Mouse (Mus musculus) heart, embryonic 13.5 days (tissue): ENCODE data around the gene Gm49383. TPM values are rescaled to one million over a fixed set of nuclear protein-coding genes. Genes with fewer than 3 reads are reported as not detected.

Experiments used
- ATAC-seq: fragments of 200-750 bp; cut with Nextera tagmentation; 2 replicates; pipeline ENCODE4 v1.8.0; 2017; ENCODE audit warnings: moderate TSS enrichment; ENCODE audit not compliant: insufficient number of reproducible peaks, low FRiP score, low TSS enrichment; ENCODE audit errors: extremely low read depth
- H3K27ac ChIP-seq: fragments of 300-500 bp; sonication (generic); replicated peaks from 2 replicates; pipeline ENCODE4 v1.5.1; 2015; ENCODE audit warnings: moderate library complexity, mild to moderate bottlenecking, inconsistent platforms
- H3K27me3 ChIP-seq: fragments of 300-500 bp; sonication (generic); replicated peaks from 2 replicates; pipeline ENCODE4 v1.6.1; 2015; ENCODE audit warnings: mild to moderate bottlenecking, inconsistent platforms
- H3K36me3 ChIP-seq: fragments of 300-500 bp; sonication (generic); 2 replicates; pipeline ENCODE4 v1.6.1; 2015; ENCODE audit warnings: mild to moderate bottlenecking, inconsistent platforms
- H3K4me1 ChIP-seq: fragments of 300-500 bp; sonication (generic); 2 replicates; pipeline ENCODE4 v1.6.1; 2015; ENCODE audit warnings: inconsistent platforms
- H3K4me2 ChIP-seq: fragments of 300-500 bp; sonication (generic); 2 replicates; pipeline ENCODE4 v1.6.1; 2015; ENCODE audit warnings: inconsistent platforms, mild to moderate bottlenecking, moderate library complexity
- H3K4me3 ChIP-seq: fragments of 300-500 bp; sonication (generic); 2 replicates; pipeline ENCODE4 v1.5.1; 2015; ENCODE audit warnings: moderate library complexity, mild to moderate bottlenecking, inconsistent platforms
- H3K9ac ChIP-seq: fragments of 300-500 bp; sonication (generic); 2 replicates; pipeline ENCODE4 v1.6.1; 2015; ENCODE audit warnings: inconsistent platforms, mild to moderate bottlenecking, moderate library complexity
- H3K9me3 ChIP-seq: fragments of 300-500 bp; sonication (generic); 2 replicates; pipeline ENCODE4 v1.6.1; 2016; ENCODE audit warnings: inconsistent platforms
- WGBS: fragments of 180-500 bp; shearing (Covaris S2); methylation state at CpG from one replicate; pipeline ENCODE4 v1.1.7; 2015; ENCODE audit warnings: mixed read lengths; 5-methylcytosine and 5-hydroxymethylcytosine counted together
- polyA plus RNA-seq: library from polyadenylated mRNA; unstranded; fragments of >200 nt; fragmentation: Nextera tagmentation; extraction: Ambion mirVana; gene quantifications from 2 replicates; pipeline ENCODE4 v1.2.1, GENCODE M21; 2015

Gene Gm49383
- polyA plus RNA-seq, 1 experiment from 2014 or later, result 19.0 TPM

DNA sequence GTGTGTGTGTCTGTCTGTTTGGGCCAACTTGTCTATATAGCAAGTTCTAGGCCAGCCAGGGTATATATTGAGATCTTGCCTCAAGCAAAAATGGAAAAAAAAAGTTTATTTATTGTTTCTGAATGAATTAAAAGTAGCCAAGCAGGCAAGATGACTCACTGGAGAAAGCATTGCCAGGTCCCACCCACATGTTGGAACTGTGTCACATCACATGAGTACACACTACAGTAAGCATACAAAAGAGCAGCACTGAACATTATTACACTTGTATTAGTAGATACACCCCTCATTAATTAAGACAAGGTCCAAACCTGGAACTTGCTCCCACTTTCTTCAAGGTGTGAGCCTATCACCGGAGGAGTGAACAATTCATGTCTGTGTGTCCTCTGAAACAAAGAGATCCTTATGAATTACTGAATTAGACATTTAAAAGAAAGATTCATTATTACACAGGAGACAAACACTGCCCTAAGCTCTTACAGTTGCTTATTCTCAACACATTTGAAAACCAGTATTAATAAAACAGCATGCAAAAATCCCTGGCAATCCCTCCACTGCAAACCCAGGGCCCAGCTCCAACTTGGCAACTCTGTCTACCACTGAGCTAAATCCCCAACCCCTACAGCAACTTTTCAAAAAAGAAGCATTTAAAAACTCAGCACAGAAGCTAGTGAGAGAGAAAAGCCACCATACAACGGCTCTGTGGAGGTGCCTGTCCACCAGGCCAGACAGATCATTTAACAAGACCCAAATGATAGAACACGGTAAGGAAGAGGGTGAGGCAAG, 18.3 kb upstream of the Gm49383 start:
- no peak for ATAC-seq

DNA sequence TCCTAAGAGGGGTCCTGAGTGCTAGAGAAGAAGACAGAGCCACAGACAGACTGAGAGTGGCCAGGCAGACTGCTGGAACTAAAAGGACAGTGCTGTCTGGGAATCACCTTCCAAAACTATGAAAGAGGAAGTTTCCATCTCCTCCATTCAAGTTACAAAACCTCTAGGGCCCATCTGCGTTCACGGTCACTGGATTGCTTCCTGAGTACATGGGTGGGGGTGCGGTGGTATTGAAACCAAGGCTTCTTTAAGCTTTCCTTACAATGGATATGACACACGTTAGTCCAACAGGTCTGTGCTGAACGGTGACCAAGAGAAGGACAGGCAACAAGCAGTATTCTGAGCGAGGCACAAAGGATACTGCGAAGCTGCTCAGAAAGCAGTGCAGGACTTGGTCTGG, 17.5 kb upstream of the Gm49383 start:
- 91% methylated on average over 7 of the region's 7 CpGs for WGBS
- peaks cover 94% of the 10 kb centered on the region for H3K36me3 ChIP-seq
- no peak overlapping the region for H3K4me2 ChIP-seq
- H3K9me3 ChIP-seq, result no peaks in the 10 kb centered on the region
- H3K27ac ChIP-seq, result no peak overlapping the region
- no peak for ATAC-seq
- no peak overlapping the region for H3K9ac ChIP-seq
- no peak overlapping the region for H3K4me3 ChIP-seq
- H3K4me1 ChIP-seq, result no peaks in the 10 kb centered on the region
- no peaks in the 10 kb centered on the region for H3K27me3 ChIP-seq

More for the DNA sequence above, 18.3 kb upstream of the Gm49383 start:
- Histone ChIP-seq H3K4me3 (no peak overlapping the region), H3K4me2 (no peak overlapping the region), H3K36me3 (peaks cover 93% of the 10 kb centered on the region), H3K4me1 (no peaks in the 10 kb centered on the region), H3K9me3 (no peaks in the 10 kb centered on the region), H3K27ac (no peak overlapping the region), H3K9ac (no peak overlapping the region), H3K27me3 (no peaks in the 10 kb centered on the region)
- WGBS, result 86% methylated on average over 3 of the region's 3 CpGs

GRCm38 (mm10) chr12:69213186-69213777, 16.4 kb upstream of the Gm49383 start:
- H3K36me3 ChIP-seq, result peaks cover 92% of the 10 kb centered on the region

GRCm38 (mm10) chr12:69211057-69211456, 14.2 kb upstream of the Gm49383 start:
- Histone ChIP-seq H3K4me3 (no peak overlapping the region), H3K27me3 (no peaks in the 10 kb centered on the region), H3K4me1 (no peaks in the 10 kb centered on the region), H3K9ac (no peak overlapping the region), H3K9me3 (no peaks in the 10 kb centered on the region), H3K36me3 (peaks cover 92% of the 10 kb centered on the region), H3K4me2 (no peak overlapping the region), H3K27ac (0 out of 2 replicates have a peak overlapping the region, but pooled peaks have one; percentile 10)
- 51% methylated on average over 5 of the region's 5 CpGs for WGBS
- ATAC-seq, result no peak

More at GRCm38 (mm10) chr12:69213186-69213777, 16.4 kb upstream of the Gm49383 start:
- no peak for ATAC-seq
- Histone ChIP-seq H3K4me1 (no peaks in the 10 kb centered on the region), H3K27me3 (no peaks in the 10 kb centered on the region), H3K27ac (no peak overlapping the region), H3K9me3 (no peaks in the 10 kb centered on the region), H3K4me2 (no peak overlapping the region), H3K9ac (no peak overlapping the region), H3K4me3 (no peak overlapping the region)
- 87% methylated on average over 13 of the region's 13 CpGs for whole genome bisulfite sequencing

DNA sequence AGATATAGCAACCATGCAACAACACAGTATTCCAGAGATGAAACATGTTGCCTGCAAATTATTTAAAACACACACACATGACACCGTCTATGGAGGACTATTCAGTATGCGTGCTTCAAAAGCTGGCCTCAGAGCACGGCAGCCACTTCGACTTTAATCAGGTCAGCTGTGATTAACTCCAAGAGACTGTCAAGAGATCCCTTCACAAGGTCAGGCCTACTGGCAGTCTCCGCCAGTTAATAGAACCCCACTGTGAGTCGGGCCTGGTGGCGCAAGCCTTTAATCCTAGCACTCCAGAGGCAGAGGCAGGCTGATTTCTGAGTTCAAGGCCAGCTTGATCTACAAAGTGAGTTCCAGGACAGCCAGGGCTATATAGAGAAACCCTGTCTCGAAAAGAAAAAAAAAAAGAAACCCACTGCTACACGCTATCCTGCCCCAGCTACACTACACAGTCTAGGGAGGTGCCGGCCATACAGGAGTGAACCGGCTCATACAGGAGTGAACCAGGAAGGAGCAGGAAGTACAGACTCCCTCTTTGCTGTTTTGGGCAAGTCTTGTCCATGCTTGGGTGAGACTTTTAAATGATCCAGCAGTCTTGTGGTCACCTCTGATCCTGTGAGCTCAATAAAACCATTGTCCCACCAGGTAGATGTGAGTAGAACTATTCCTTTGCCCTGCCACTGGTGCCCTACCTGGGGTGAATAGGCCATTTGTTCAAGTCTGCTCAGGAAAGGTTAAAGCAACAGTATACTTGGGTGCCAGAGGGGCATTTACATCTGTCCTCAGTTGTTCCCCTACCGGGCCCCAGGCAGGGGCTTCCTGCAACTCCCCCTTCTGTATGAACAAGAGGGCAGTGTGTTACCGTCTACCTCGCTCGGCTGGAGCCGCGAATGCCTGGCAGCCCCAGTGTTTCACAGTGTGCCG, 13.4 kb upstream of the Gm49383 start:
- 0 out of 2 replicates have a peak overlapping the region, but pooled peaks have one; percentile 13 for H3K27ac ChIP-seq
- no peak for ATAC-seq
- H3K27me3 ChIP-seq, result no peaks in the 10 kb centered on the region
- WGBS, result 81% methylated on average over 18 of the region's 18 CpGs
- no peak overlapping the region for H3K4me3 ChIP-seq
- H3K36me3 ChIP-seq, result peaks cover 88% of the 10 kb centered on the region
- H3K9ac ChIP-seq, result no peak overlapping the region
- no peak overlapping the region for H3K4me2 ChIP-seq
- no peaks in the 10 kb centered on the region for H3K4me1 ChIP-seq
- no peaks in the 10 kb centered on the region for H3K9me3 ChIP-seq

- no peak overlapping the region for H3K9ac ChIP-seq
- no peak overlapping the region for H3K4me2 ChIP-seq
- WGBS, result 90% methylated on average over 2 of the region's 2 CpGs
These were observed 11.6 kb upstream of the Gm49383 start for GRCm38 (mm10) chr12:69208520-69208919.

DNA sequence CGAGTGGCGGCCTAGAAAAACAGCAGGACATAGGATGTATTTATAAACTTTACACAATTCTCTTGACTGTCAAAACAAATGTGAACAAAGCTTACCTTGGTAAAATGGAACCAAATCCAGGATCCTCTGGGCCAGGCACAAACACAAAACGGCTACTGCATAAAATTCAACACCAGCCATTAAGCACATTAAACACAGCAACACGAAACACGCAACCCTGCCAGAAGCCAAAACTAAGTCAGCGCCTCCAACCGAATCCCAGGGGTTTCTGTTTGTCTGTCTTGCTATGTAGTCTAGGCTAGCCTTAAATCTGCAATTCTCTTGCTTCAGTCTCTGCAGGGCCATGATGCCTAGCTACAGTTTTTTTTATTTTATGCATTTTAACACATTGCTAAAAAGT, 11.0 kb upstream of the Gm49383 start:
- 96% methylated on average over 7 of the region's 7 CpGs for WGBS
- H3K9me3 ChIP-seq, result no peaks in the 10 kb centered on the region
- H3K27ac ChIP-seq, result no peak overlapping the region
- no peaks in the 10 kb centered on the region for H3K27me3 ChIP-seq
- H3K4me3 ChIP-seq, result no peak overlapping the region
- H3K36me3 ChIP-seq, result peaks cover 77% of the 10 kb centered on the region
- no peak overlapping the region for H3K9ac ChIP-seq
- H3K4me1 ChIP-seq, result no peaks in the 10 kb centered on the region
- H3K4me2 ChIP-seq, result no peak overlapping the region
- no peak for ATAC-seq

More at GRCm38 (mm10) chr12:69208520-69208919, 11.6 kb upstream of the Gm49383 start:
- no peaks in the 10 kb centered on the region for H3K27me3 ChIP-seq
- H3K36me3 ChIP-seq, result peaks cover 78% of the 10 kb centered on the region
- no peak overlapping the region for H3K4me3 ChIP-seq
- ATAC-seq, result no peak
- no peaks in the 10 kb centered on the region for H3K9me3 ChIP-seq
- H3K4me1 ChIP-seq, result no peaks in the 10 kb centered on the region
- H3K27ac ChIP-seq, result no peak overlapping the region

DNA sequence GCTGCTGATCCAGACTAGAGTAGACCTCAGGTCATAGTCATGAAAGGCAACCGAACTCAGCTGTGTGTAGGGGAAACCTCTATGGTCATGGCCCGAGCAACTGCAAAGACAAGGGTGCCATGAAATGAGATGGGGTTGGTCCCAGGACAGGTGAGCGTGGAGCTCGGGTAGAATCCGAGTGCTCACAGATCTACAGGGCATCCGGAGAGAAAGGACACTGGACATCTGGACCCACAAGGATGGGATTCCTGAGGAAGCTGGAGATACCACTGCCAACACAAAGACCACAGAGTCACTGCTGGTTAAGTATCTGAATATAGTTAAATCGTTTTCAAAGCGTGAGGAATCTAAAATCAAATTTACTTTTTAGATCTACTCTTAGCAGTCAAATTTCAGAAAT, 10.5 kb upstream of the Gm49383 start:
- peaks cover 77% of the 10 kb centered on the region for H3K36me3 ChIP-seq
- no peak overlapping the region for H3K27ac ChIP-seq
- WGBS, result 87% methylated on average over 8 of the region's 8 CpGs

GRCm38 (mm10) chr12:69204052-69204833, 7.3 kb upstream of the Gm49383 start, which contains the start of gene Gm49384:
TSS of gene Gm49384 (minus strand) at chr12:69204267.
- 85% methylated on average over 16 of the region's 16 CpGs for WGBS
- Histone ChIP-seq H3K27ac (no peak within 1 kb of the TSS), H3K9ac (no peak within 1 kb of the TSS), H3K36me3 (peaks cover 77% of the 10 kb centered on the region), H3K27me3 (no peaks in the 10 kb centered on the region), H3K4me3 (no peak within 1 kb of the TSS), H3K4me1 (peaks cover 5% of the 10 kb centered on the region), H3K4me2 (no peak within 1 kb of the TSS), H3K9me3 (no peaks in the 10 kb centered on the region)
- no peak for ATAC-seq

More for the DNA sequence above, 10.5 kb upstream of the Gm49383 start:
- Histone ChIP-seq H3K9ac (no peak overlapping the region), H3K9me3 (no peaks in the 10 kb centered on the region), H3K4me3 (no peak overlapping the region), H3K4me2 (no peak overlapping the region), H3K4me1 (no peaks in the 10 kb centered on the region), H3K27me3 (no peaks in the 10 kb centered on the region)
- no peak for ATAC-seq

DNA sequence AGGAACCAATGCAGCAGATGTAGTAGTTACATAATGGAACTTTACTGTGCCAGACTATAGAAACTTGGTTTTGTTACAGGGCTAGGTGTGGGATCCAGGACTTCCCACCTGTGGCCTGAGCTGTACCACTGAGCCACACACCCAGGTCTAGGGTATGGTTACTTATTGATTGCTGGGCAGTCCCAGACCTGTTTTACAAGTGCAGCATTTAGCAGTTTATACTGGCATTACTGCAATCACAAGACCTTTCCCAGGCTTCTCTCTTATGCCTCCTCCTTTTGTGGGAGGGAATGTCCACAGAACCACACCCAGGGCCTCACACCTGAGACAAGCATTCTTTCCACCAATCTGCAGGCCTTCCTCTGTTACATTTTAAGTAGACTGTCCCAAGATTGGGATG, 2.1 kb upstream of the Gm49383 start:
- 0 out of 2 replicates have a peak overlapping the region, but pooled peaks have one; percentile 29 for H3K9ac ChIP-seq
- no peaks in the 10 kb centered on the region for H3K9me3 ChIP-seq
- H3K4me3 ChIP-seq, result 0 out of 2 replicates have a peak overlapping the region, but pooled peaks have one; percentile 97
- peaks cover 45% of the 10 kb centered on the region for H3K36me3 ChIP-seq
- H3K4me1 ChIP-seq, result peaks cover 28% of the 10 kb centered on the region
- peak overlapping the region; percentile 97 for H3K4me2 ChIP-seq
- H3K27me3 ChIP-seq, result no peaks in the 10 kb centered on the region
- no peak for ATAC-seq
- no peak overlapping the region for H3K27ac ChIP-seq
